Mouse (Mus musculus): ENCODE data around the gene Pkd1. TPM values are rescaled to one million over a fixed set of nuclear protein-coding genes. Genes with fewer than 3 reads are reported as not detected.

Gene Pkd1
- total and polyA plus RNA-seq, 2 experiments from 2014 or later = 7.1 to 57.5 TPM

DNA sequence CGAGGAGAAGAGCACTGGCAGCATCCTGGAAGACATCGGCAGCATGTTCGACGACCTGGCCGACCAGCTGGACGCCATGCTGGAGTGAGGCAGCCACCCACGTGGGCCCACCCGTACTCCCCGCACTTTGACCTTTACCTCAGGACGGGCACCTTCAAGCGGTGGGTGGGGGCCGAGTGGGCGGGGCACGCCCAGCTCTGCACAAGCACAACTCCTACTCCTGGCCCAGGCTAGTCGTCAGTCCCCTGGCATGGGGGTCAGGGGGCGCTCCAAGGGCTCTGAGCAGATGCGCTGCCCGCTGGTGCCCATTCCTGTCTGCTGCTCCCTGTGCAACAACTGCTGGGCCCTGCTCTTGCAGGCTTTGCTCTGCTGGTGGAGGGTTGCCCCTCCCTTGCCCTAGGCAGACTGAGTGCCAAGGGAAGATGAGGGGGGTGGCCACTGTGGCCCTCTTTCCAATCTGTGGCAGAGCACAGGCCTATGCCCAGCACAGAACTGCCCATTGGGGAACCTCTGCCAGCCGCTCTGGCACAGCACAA is 42.4 kb upstream of the Pkd1 start:
- peaks cover 45% of the 10 kb centered on the region for H3K36me3 ChIP-seq (replicated peaks; ENCODE audit: control insufficient read depth, insufficient read depth, low read length)
- peaks cover 4% of the 10 kb centered on the region; the same call in 1 of the 2 replicates for H3K27me3 ChIP-seq (ENCODE audit: control insufficient read depth, insufficient read depth, low read length)
- H3K9me3 ChIP-seq (replicated peaks; ENCODE audit: control insufficient read depth, low read length) = no peaks in the 10 kb centered on the region
- H3K9ac ChIP-seq (replicated peaks; ENCODE audit: low read depth, low read length) = no peak overlapping the region
- no peak overlapping the region for H3K4me3 ChIP-seq (ENCODE audit: low read depth, low read length)
- peak; percentile 7; the same call in 1 of the 2 replicates for ATAC-seq (ENCODE audit: insufficient read depth, low read depth)
- 57% methylated on average over 19 of the region's 19 CpGs for WGBS
- H3K4me1 ChIP-seq (ENCODE audit: control insufficient read depth, insufficient read depth) = no peaks in the 10 kb centered on the region
- no peak for DNase-seq (ENCODE audit: low spot score)
- H3K27ac ChIP-seq (ENCODE audit: low read depth) = no peak overlapping the region
- no peak for TF ChIP-seq CTCF (IDR thresholded peaks at IDR 0.05; ENCODE audit: low read depth)
- no peak for TF ChIP-seq EP300 (IDR thresholded peaks at IDR 0.05; ENCODE audit: low read depth)
- peak overlapping the region; percentile 56; the same call in 1 of the 2 replicates for H3K4me2 ChIP-seq (ENCODE audit: low read depth, low read length)

DNA sequence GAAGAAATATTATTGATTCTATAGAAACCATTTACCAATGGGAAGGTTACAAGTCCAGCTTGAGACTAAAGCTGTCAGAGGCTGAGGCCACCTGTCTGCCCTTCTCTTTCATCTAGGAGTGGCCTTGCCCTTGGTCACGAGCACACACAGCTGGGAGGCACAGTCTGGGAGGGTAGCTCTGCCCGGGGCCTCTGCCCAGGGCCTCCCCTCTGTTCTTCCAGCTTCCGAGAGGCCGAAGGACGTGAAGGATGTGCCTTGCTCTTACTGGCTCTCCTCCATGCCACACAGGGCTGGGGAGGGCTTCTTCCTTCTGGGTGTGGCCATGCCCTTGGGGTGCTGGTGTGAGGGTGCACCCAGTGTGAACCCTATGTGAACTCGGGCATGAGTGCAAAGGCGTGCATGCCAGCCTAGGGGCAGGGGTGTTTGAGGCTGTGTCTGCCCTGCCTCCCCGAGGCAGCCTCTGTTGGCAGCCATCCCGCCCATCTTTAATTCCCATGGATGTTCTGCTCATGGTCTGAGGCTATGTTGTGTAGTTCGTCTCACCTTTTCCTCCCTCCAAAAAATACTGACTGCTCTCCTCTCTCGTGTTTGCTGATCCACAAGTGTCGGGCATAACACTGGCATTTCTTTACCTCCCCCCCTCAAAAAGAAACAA is 41.7 kb upstream of the Pkd1 start:
- DNase-seq (ENCODE audit: low spot score) (no peak), ATAC-seq (ENCODE audit: insufficient read depth, low read depth) (no peak)
- no peaks in the 10 kb centered on the region for H3K4me1 ChIP-seq (ENCODE audit: control insufficient read depth, insufficient read depth)
- H3K9me3 ChIP-seq (replicated peaks; ENCODE audit: control insufficient read depth, low read length) = no peaks in the 10 kb centered on the region
- TF ChIP-seq EP300 (IDR thresholded peaks at IDR 0.05; ENCODE audit: low read depth) (no peak), CTCF (IDR thresholded peaks at IDR 0.05; ENCODE audit: low read depth) (no peak)
- H3K4me3 ChIP-seq (ENCODE audit: low read depth, low read length) = no peak overlapping the region
- no peak overlapping the region for H3K9ac ChIP-seq (replicated peaks; ENCODE audit: low read depth, low read length)
- peaks cover 4% of the 10 kb centered on the region; the same call in 1 of the 2 replicates for H3K27me3 ChIP-seq (ENCODE audit: control insufficient read depth, insufficient read depth, low read length)
- peaks cover 45% of the 10 kb centered on the region for H3K36me3 ChIP-seq (replicated peaks; ENCODE audit: control insufficient read depth, insufficient read depth, low read length)
- 79% methylated on average over 12 of the region's 12 CpGs for WGBS
- no peak overlapping the region for H3K4me2 ChIP-seq (ENCODE audit: low read depth, low read length)
- H3K27ac ChIP-seq (ENCODE audit: low read depth) = no peak overlapping the region

DNA sequence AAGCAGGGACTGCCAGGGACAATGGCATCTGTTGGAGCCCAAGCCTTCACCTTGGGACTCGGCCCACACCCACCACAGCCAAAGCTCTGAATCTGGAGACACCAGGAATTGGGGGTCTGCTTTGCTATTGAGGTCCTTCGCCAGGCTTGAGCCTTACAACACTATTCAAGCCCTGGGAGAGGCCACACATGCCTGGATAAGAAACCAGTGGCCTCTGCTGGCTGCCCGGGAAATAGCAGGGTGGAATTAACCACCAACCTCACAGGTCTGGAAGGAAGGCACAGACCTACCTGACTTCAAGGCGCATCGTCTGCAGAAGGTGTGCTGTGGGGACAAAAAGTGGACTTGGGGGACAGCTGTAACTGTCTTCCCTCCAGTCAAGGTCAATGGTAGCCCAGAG is 36.0 kb upstream of the Pkd1 start:
- peak overlapping the region; percentile 39 for H3K4me2 ChIP-seq (ENCODE audit: low read depth, low read length)
- peak overlapping the region; percentile 78; the same call in 1 of the 2 replicates for H3K27ac ChIP-seq (ENCODE audit: low read depth)
- peaks cover 66% of the 10 kb centered on the region for H3K36me3 ChIP-seq (replicated peaks; ENCODE audit: control insufficient read depth, insufficient read depth, low read length)
- no peaks in the 10 kb centered on the region for H3K27me3 ChIP-seq (ENCODE audit: control insufficient read depth, insufficient read depth, low read length)
- peak; percentile 33 for DNase-seq (ENCODE audit: low spot score)
- H3K9me3 ChIP-seq (replicated peaks; ENCODE audit: control insufficient read depth, low read length) = no peaks in the 10 kb centered on the region
- TF ChIP-seq CTCF (IDR thresholded peaks at IDR 0.05; ENCODE audit: low read depth) (peak; percentile 73), EP300 (IDR thresholded peaks at IDR 0.05; ENCODE audit: low read depth) (no peak)
- peak; percentile 62 for ATAC-seq (ENCODE audit: insufficient read depth, low read depth)
- H3K4me3 ChIP-seq (ENCODE audit: low read depth, low read length) = no peak overlapping the region
- no peaks in the 10 kb centered on the region for H3K4me1 ChIP-seq (ENCODE audit: control insufficient read depth, insufficient read depth)
- 38% methylated on average over 5 of the region's 5 CpGs for WGBS
- no peak overlapping the region for H3K9ac ChIP-seq (replicated peaks; ENCODE audit: low read depth, low read length)

DNA sequence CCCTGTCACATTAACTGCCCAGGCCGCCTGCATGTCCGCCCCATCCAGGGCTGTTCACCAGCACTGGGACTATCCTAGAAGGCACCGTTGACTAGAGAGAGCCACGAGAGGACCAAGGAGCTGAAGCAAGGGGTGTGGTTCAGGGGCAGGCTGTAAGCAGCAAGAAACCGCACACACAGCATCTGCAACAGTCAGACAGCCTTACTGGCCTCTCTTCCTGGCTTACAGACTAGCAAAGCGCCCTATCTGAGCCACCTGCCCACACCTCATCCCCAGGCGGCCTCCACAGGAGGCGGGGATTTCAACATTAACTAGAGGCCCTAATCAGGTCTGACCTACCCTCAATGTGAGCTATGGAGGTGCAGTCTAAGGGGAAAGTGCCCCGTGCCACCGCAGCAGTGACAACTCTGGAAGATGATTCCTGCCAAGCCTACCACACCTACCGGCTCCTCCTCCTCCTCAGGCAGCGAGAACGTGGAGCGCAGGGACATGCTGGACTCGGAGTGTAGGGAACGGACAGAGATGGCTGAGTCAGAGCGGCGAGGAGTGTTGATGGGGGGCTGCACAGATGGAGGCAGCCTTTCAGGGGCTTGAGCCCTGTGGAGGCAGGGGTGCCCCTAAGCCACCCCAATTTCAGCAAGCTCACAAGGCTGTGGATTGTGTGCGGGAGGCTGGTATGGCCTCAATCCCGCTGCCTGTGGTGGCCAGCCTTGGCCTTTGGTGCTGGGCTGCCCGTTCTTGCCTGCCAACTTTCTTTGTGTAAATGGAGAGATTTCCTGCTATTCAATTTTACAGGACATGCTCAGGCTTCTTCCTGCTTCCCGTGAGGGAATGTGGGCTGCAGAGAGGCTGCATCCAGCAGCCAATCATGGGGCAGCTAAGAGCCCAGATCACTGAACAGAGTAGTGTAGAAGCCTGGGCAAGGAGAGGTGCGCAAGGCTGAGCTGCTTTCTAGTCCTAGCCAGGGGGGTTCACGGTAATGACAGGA is 35.1 kb upstream of the Pkd1 start:
- Histone ChIP-seq H3K27me3 (ENCODE audit: control insufficient read depth, insufficient read depth, low read length) (no peaks in the 10 kb centered on the region), H3K27ac (ENCODE audit: low read depth) (peak overlapping the region; percentile 78), H3K9ac (replicated peaks; ENCODE audit: low read depth, low read length) (no peak overlapping the region), H3K4me1 (ENCODE audit: control insufficient read depth, insufficient read depth) (no peaks in the 10 kb centered on the region), H3K4me2 (ENCODE audit: low read depth, low read length) (peak overlapping the region; percentile 39), H3K36me3 (replicated peaks; ENCODE audit: control insufficient read depth, insufficient read depth, low read length) (peaks cover 66% of the 10 kb centered on the region), H3K4me3 (ENCODE audit: low read depth, low read length) (peak overlapping the region; percentile 14; the same call in 1 of the 2 replicates), H3K9me3 (replicated peaks; ENCODE audit: control insufficient read depth, low read length) (no peaks in the 10 kb centered on the region)
- ATAC-seq (ENCODE audit: insufficient read depth, low read depth) = peak; percentile 71
- no peak for TF ChIP-seq CTCF (IDR thresholded peaks at IDR 0.05; ENCODE audit: low read depth)
- no peak for TF ChIP-seq EP300 (IDR thresholded peaks at IDR 0.05; ENCODE audit: low read depth)
- DNase-seq (ENCODE audit: low spot score) = peak; percentile 50
- WGBS = 79% methylated on average over 24 of the region's 24 CpGs

DNA sequence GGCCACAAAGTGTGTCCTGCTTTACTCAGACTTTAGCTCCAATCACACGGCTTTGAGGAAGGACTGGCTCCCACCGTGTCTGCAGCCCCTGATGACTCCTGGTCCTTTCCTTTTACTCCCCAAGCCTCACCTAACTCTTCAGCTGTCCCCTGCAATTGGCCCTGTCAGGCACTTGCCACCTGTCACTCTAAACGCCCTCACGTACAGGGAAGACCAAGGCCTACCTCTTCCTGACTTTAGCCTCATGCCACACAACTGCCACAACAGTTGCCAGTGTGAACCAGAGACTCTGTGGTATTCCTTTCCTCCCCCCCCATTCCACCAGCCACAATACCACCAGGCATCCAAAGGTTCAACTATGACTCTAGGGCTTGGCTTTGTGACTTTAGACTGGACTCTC is 29.2 kb upstream of the Pkd1 start:
- ATAC-seq (ENCODE audit: insufficient read depth, low read depth) = no peak
- 80% methylated on average over 4 of the region's 4 CpGs for WGBS
- peaks cover 42% of the 10 kb centered on the region for H3K36me3 ChIP-seq (replicated peaks; ENCODE audit: control insufficient read depth, insufficient read depth, low read length)

More for the DNA sequence above, 29.2 kb upstream of the Pkd1 start:
- TF ChIP-seq EP300 (IDR thresholded peaks at IDR 0.05; ENCODE audit: low read depth) (no peak), CTCF (IDR thresholded peaks at IDR 0.05; ENCODE audit: low read depth) (no peak)
- Histone ChIP-seq H3K9ac (replicated peaks; ENCODE audit: low read depth, low read length) (no peak overlapping the region), H3K27ac (ENCODE audit: low read depth) (no peak overlapping the region), H3K9me3 (replicated peaks; ENCODE audit: control insufficient read depth, low read length) (no peaks in the 10 kb centered on the region), H3K4me1 (ENCODE audit: control insufficient read depth, insufficient read depth) (no peaks in the 10 kb centered on the region), H3K4me2 (ENCODE audit: low read depth, low read length) (no peak overlapping the region), H3K4me3 (ENCODE audit: low read depth, low read length) (no peak overlapping the region), H3K27me3 (ENCODE audit: control insufficient read depth, insufficient read depth, low read length) (no peaks in the 10 kb centered on the region)
- no peak for DNase-seq (ENCODE audit: low spot score)

All from heart, postnatal 0 days (tissue).